Mouse (Mus musculus) lung, postnatal 25 days (tissue): Measurements from ENCODE around the gene Serpinb7.

Source experiments
- DNase-seq: peaks from one replicate; pipeline ENCODE4 v3.0.0; 2022; ENCODE audit warnings: low spot score

The Serpinb7 gene

GRCm38 (mm10) chr1:107399355-107399754 lies at the start of gene Serpinb7:
Gene Serpinb7 (plus strand): TSS chr1:107399655.
- no peak for DNase-seq

- no peak for DNase-seq
These were observed 49.1 kb upstream of the Serpinb7 start for GRCm38 (mm10) chr1:107350392-107350791.

GRCm38 (mm10) chr1:107351115-107351514 lies 48.3 kb upstream of the Serpinb7 start:
- no peak for DNase-seq

GRCm38 (mm10) chr1:107353046-107353445 lies 46.4 kb upstream of the Serpinb7 start:
- no peak for DNase-seq

GRCm38 (mm10) chr1:107360898-107361297 lies 38.6 kb upstream of the Serpinb7 start, which contains the start of gene Serpinb11:
Gene Serpinb11 (plus strand): TSS chr1:107361198.
- no peak for DNase-seq

- no peak for DNase-seq
These were observed 33.5 kb upstream of the Serpinb7 start for GRCm38 (mm10) chr1:107365973-107366372.

- no peak for DNase-seq
These were observed 30.5 kb upstream of the Serpinb7 start for GRCm38 (mm10) chr1:107368944-107369343.

GRCm38 (mm10) chr1:107376952-107377351 lies 22.5 kb upstream of the Serpinb7 start:
- no peak for DNase-seq

GRCm38 (mm10) chr1:107378368-107378767 lies 21.1 kb upstream of the Serpinb7 start:
- no peak for DNase-seq

GRCm38 (mm10) chr1:107381491-107381890 lies 18.0 kb upstream of the Serpinb7 start:
- no peak for DNase-seq

- no peak for DNase-seq
These were observed 17.1 kb upstream of the Serpinb7 start for GRCm38 (mm10) chr1:107382404-107382803.

GRCm38 (mm10) chr1:107384532-107384931 lies 14.9 kb upstream of the Serpinb7 start:
- no peak for DNase-seq

GRCm38 (mm10) chr1:107389753-107390152 lies 9.7 kb upstream of the Serpinb7 start:
- no peak for DNase-seq

- no peak for DNase-seq
These were observed 2.0 kb upstream of the Serpinb7 start for GRCm38 (mm10) chr1:107397481-107397880.

GRCm38 (mm10) chr1:107402082-107402481 lies 2.6 kb downstream of the Serpinb7 start:
- no peak for DNase-seq

- DNase-seq, result no peak
These were observed 15.2 kb downstream of the Serpinb7 start for GRCm38 (mm10) chr1:107414650-107415049.

GRCm38 (mm10) chr1:107422487-107422886 lies 23.0 kb downstream of the Serpinb7 start:
- DNase-seq, result no peak

- no peak for DNase-seq
These were observed 31.8 kb downstream of the Serpinb7 start for GRCm38 (mm10) chr1:107431253-107431652.

- no peak for DNase-seq
These were observed 36.1 kb downstream of the Serpinb7 start for GRCm38 (mm10) chr1:107435528-107435927.

GRCm38 (mm10) chr1:107439462-107439861 lies 40.0 kb downstream of the Serpinb7 start:
- no peak for DNase-seq

GRCm38 (mm10) chr1:107445352-107445751 lies 45.9 kb downstream of the Serpinb7 start:
- no peak for DNase-seq

- peak; percentile 8 for DNase-seq
These were observed 47.9 kb downstream of the Serpinb7 start for GRCm38 (mm10) chr1:107447228-107447931.

GRCm38 (mm10) chr1:107479909-107480308 lies 80.5 kb downstream of the Serpinb7 start:
- no peak for DNase-seq

- peak; percentile 61 for DNase-seq
These were observed 82.0 kb downstream of the Serpinb7 start for GRCm38 (mm10) chr1:107481452-107481851.
